Mouse (Mus musculus) midbrain, embryonic 16.5 days (tissue): ENCODE data around the gene Dennd6b. TPM values are rescaled to one million over a fixed set of nuclear protein-coding genes. Genes with fewer than 3 reads are reported as not detected.

ENCODE experiments used
- ATAC-seq: fragments of 200-750 bp; cut with Nextera tagmentation; 2 replicates; pipeline ENCODE4 v1.8.0; 2017; ENCODE audit warnings: moderate TSS enrichment
- H3K27ac ChIP-seq: fragments of 300-500 bp; sonication (generic); 2 replicates; pipeline ENCODE4 v1.5.1; 2014; ENCODE audit warnings: mild to moderate bottlenecking, low read length, mixed read lengths
- H3K27me3 ChIP-seq: fragments of 300-500 bp; sonication (generic); 2 replicates; pipeline ENCODE4 v1.6.1; 2014; ENCODE audit warnings: low read depth, low read length, mixed read lengths; ENCODE audit not compliant: control insufficient read depth, insufficient read depth
- H3K36me3 ChIP-seq: fragments of 300-500 bp; sonication (generic); 2 replicates; pipeline ENCODE4 v1.6.1; 2014; ENCODE audit warnings: mild to moderate bottlenecking, low read length, moderate library complexity, mixed read lengths; ENCODE audit not compliant: control insufficient read depth, insufficient read depth
- H3K4me1 ChIP-seq: fragments of 300-500 bp; sonication (generic); 2 replicates; pipeline ENCODE4 v1.6.1; 2014; ENCODE audit warnings: mild to moderate bottlenecking, low read length, mixed read lengths; ENCODE audit not compliant: control insufficient read depth, insufficient read depth
- H3K4me2 ChIP-seq: fragments of 300-500 bp; sonication (generic); 2 replicates; pipeline ENCODE4 v1.6.1; 2014; ENCODE audit warnings: mild to moderate bottlenecking, low read length, mixed read lengths
- H3K4me3 ChIP-seq: fragments of 300-500 bp; sonication (generic); 2 replicates; pipeline ENCODE4 v1.5.1; 2014; ENCODE audit warnings: low read depth, mild to moderate bottlenecking, low read length, moderate library complexity, mixed read lengths
- H3K9ac ChIP-seq: fragments of 300-500 bp; sonication (generic); 2 replicates; pipeline ENCODE4 v1.6.1; 2014; ENCODE audit warnings: low read depth, low read length, mixed read lengths
- H3K9me3 ChIP-seq: fragments of 300-500 bp; sonication (generic); replicated peaks from 2 replicates; pipeline ENCODE4 v1.6.1; 2014; ENCODE audit warnings: mild to moderate bottlenecking, low read length, mixed read lengths; ENCODE audit not compliant: control insufficient read depth, poor library complexity, severe bottlenecking
- WGBS: fragments of 180-500 bp; shearing (Covaris S2); extraction: QIAGEN DNeasy Blood & Tissue Kit; methylation state at CpG from one replicate; pipeline ENCODE4 v1.1.7; 2014; 5-methylcytosine and 5-hydroxymethylcytosine counted together
- polyA plus RNA-seq: library from polyadenylated mRNA; unstranded; fragments of >200 nt; fragmentation: Nextera tagmentation; extraction: Ambion mirVana; gene quantifications from 2 replicates; pipeline ENCODE4 v1.2.1, GENCODE M21; 2015

Dennd6b gene
- polyA plus RNA-seq, 1 experiment from 2014 or later = 124 TPM

DNA sequence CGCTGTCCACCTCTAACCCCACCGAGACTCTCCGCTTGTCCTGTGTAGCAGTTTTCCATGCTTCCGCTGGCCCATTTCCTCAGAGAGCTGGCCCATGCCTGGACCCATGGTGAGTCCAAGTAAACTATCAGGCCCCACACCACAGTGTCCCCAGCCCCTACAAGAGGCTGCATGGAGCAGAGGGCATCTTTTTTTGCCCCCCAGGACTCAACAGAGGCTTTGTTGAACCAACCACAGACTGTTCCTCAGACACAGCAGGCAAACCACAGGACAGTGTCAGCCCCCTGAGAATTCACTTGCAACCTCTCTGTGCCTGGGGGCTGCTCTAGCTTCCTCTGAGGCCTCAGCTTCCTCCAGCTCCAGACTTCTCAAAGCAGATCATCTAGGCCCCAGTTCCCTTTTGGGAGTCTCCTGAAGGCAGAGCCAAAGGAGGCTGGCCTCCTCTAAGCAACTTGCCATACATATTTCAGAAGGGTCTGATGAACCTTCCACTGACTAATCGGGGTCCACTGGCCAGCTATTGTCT lies 24.7 kb downstream of the Dennd6b start:
- peaks cover 52% of the 10 kb centered on the region for H3K4me1 ChIP-seq
- ATAC-seq = no peak
- no peaks in the 10 kb centered on the region for H3K27me3 ChIP-seq
- no peak overlapping the region for H3K4me2 ChIP-seq
- H3K9ac ChIP-seq = no peak overlapping the region
- no peak overlapping the region for H3K27ac ChIP-seq
- H3K9me3 ChIP-seq = no peaks in the 10 kb centered on the region
- peaks cover 13% of the 10 kb centered on the region for H3K36me3 ChIP-seq
- no peak overlapping the region for H3K4me3 ChIP-seq
- WGBS = 91% methylated on average over 5 of the region's 5 CpGs

DNA sequence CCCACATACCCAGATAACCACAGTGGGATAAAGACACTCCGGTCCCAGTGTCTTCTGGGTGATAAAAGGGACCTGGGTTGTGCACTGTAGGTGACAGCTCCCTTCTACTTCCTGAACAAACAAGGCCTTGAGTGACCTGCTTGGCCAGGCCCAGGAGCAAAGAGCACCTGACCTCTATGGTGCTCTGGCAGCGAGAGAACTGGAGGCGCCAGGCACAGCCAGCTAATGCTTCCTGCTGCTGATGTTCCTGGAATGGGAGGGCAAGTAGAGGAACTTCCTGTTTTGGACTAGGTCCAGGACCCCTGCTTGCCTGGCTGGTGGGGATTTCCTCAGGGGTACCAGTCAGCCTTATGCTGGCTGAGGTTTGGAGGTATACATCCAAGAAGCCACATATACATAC lies 26.2 kb downstream of the Dennd6b start:
- Histone ChIP-seq H3K27me3 (no peaks in the 10 kb centered on the region), H3K27ac (no peak overlapping the region), H3K36me3 (peaks cover 18% of the 10 kb centered on the region), H3K9ac (no peak overlapping the region), H3K4me1 (peaks cover 43% of the 10 kb centered on the region), H3K4me3 (no peak overlapping the region), H3K9me3 (no peaks in the 10 kb centered on the region), H3K4me2 (no peak overlapping the region)
- 76% methylated on average over 3 of the region's 3 CpGs for WGBS
- ATAC-seq = no peak

DNA sequence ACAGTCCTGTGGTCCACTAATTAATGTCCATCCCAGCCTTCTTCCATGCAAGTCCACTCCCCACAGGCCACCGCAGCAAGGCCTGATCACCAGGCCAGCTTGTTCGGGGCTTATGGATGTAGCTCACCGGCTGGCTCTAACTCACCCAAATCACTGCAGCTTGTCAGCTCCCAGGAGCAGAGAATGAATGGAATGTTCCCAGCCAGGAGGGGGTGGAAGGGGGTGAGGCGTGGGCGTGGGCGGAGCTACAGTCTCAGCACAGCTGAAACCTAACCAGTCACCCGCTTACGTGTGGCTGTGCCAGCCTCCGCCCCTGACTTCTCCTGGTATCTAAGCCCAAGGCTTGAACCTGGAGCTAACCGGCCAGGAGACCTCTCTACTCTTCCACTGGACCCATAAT lies 26.9 kb downstream of the Dennd6b start:
- Histone ChIP-seq H3K27ac (0 out of 2 replicates have a peak overlapping the region, but pooled peaks have one; percentile 42), H3K9me3 (no peaks in the 10 kb centered on the region), H3K27me3 (no peaks in the 10 kb centered on the region), H3K4me3 (no peak overlapping the region), H3K4me1 (peaks cover 36% of the 10 kb centered on the region), H3K9ac (no peak overlapping the region; the same call in 1 of the 2 replicates), H3K4me2 (no peak overlapping the region), H3K36me3 (peaks cover 25% of the 10 kb centered on the region)
- 6% methylated on average over 10 of the region's 10 CpGs for WGBS
- no peak for ATAC-seq

DNA sequence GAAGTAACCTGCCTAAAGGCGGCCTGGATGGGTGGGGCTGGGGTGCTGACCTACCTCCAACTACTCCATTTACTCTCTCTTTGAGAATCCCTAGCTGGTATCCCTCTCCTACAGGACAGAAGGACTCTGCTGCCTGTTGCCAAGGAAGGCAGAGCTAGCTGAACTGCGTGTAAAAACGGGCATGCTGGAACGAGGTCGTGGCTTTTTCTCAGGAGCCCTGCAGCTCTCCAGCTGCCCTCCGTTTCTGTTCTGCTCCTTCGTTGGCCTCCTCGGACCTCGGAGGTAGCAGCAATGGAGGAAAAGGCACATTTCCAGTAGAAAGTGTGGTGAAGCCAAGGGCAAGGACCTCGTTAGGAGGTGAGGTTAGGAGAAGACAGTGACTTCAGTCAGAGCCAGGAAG lies 27.4 kb downstream of the Dennd6b start:
- ATAC-seq = no peak
- H3K4me3 ChIP-seq = no peak overlapping the region
- H3K9me3 ChIP-seq = no peaks in the 10 kb centered on the region
- peaks cover 30% of the 10 kb centered on the region for H3K36me3 ChIP-seq
- H3K4me2 ChIP-seq = no peak overlapping the region
- H3K27me3 ChIP-seq = no peaks in the 10 kb centered on the region
- WGBS = 64% methylated on average over 10 of the region's 10 CpGs
- H3K27ac ChIP-seq = peak overlapping the region; percentile 42; the same call in 1 of the 2 replicates
- peaks cover 31% of the 10 kb centered on the region for H3K4me1 ChIP-seq
- H3K9ac ChIP-seq = no peak overlapping the region

DNA sequence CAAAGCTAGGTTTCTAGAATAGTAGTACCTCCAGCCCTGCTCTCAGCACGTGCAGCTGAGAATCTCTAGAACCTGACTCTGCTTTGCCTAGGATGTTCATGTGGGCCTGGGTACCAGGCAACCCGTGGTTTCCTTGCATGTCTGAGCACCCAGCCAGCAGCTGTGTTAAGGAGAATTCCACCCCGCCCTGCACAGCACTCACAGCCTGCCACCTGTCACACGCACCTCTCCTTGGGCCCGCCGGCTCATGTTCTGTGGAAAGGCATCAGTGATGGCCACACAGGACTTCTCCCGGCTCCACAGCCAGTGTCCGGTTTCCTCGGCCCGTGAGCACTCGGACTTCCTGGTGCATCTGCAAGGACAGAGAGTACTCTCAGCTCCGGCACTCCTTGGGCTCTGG lies 30.8 kb downstream of the Dennd6b start:
- Histone ChIP-seq H3K4me3 (no peak overlapping the region), H3K4me2 (no peak overlapping the region), H3K27me3 (no peaks in the 10 kb centered on the region), H3K9ac (no peak overlapping the region), H3K27ac (no peak overlapping the region), H3K36me3 (peaks cover 65% of the 10 kb centered on the region), H3K4me1 (peaks cover 14% of the 10 kb centered on the region), H3K9me3 (no peaks in the 10 kb centered on the region)
- no peak for ATAC-seq
- 94% methylated on average over 12 of the region's 12 CpGs for WGBS

DNA sequence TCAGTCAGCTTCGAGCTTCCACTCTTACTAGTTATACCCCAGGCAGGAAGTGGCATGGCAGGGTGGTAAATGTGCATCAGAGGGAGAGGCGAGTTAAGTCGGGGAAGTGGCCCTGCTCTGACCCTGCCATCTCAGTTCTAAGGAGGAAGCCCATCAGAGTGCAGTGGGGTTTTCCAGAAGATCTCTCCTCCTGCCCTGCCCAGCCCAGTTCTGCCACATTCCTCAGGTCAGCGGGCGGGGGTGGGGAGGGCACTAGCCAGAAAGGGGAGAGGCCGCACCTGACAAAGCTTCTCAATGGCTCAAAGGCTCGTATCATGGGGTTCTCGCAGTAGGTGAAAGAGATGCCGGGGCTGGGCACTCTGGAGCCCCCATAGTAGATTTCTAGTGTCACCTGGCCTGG lies 34.9 kb downstream of the Dennd6b start:
- H3K27ac ChIP-seq = no peak overlapping the region
- H3K9me3 ChIP-seq = no peaks in the 10 kb centered on the region
- no peaks in the 10 kb centered on the region for H3K4me1 ChIP-seq
- H3K4me3 ChIP-seq = no peak overlapping the region
- WGBS = 94% methylated on average over 9 of the region's 9 CpGs
- H3K36me3 ChIP-seq = peaks cover 91% of the 10 kb centered on the region
- H3K4me2 ChIP-seq = no peak overlapping the region
- H3K9ac ChIP-seq = no peak overlapping the region
- no peaks in the 10 kb centered on the region for H3K27me3 ChIP-seq
- ATAC-seq = no peak

DNA sequence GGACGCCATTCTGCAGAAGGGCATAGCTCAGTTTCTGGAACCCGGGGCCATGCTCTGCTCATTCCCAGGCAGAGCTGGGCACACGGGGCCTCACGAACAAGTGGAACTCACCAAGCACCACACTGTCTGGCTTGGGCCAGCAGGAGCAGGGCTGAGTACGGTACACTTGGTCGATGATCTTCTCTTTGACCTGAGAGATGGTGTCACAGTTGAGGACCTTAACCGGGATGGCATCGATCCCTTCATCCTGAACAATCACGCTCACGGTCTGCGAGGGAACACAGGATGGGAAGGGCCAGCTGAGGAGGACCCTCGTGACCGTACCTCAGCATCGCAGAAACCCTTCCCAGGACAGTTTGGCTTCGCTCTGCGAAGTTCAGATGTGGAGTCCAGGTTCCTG lies 37.8 kb downstream of the Dennd6b start:
- WGBS = 92% methylated on average over 16 of the region's 16 CpGs
- H3K9ac ChIP-seq = no peak overlapping the region
- H3K27ac ChIP-seq = no peak overlapping the region

DNA sequence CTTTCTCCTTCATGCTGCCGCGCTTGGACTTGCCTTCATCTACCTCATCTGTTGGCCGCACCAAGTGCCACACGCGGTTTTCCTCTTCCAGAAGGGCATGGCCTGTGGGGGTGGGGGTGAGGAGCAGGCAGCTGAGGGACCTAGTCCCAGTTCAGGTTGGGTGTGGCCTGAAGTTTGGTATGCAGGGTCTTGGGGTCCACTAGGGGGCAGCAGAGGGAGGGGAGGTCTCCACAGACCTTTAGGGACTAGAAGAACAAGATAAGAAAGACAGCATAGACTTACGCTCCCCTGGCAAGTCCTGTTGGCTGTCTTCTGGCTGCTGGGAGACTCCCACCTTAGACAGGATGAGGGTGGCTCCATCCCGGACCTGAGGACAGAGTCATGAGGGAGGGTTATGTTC lies 38.3 kb downstream of the Dennd6b start:
- H3K36me3 ChIP-seq = peaks cover 83% of the 10 kb centered on the region
- WGBS = 81% methylated on average over 7 of the region's 7 CpGs
- no peaks in the 10 kb centered on the region for H3K9me3 ChIP-seq
- H3K27ac ChIP-seq = no peak overlapping the region
- no peak overlapping the region for H3K9ac ChIP-seq
- no peak for ATAC-seq
- no peak overlapping the region for H3K4me3 ChIP-seq
- H3K27me3 ChIP-seq = no peaks in the 10 kb centered on the region
- no peaks in the 10 kb centered on the region for H3K4me1 ChIP-seq
- H3K4me2 ChIP-seq = no peak overlapping the region

More for the DNA sequence above, 37.8 kb downstream of the Dennd6b start:
- H3K9me3 ChIP-seq = no peaks in the 10 kb centered on the region
- no peak overlapping the region for H3K4me3 ChIP-seq
- ATAC-seq = no peak
- H3K36me3 ChIP-seq = peaks cover 89% of the 10 kb centered on the region
- no peaks in the 10 kb centered on the region for H3K27me3 ChIP-seq
- H3K4me1 ChIP-seq = no peaks in the 10 kb centered on the region
- H3K4me2 ChIP-seq = no peak overlapping the region

DNA sequence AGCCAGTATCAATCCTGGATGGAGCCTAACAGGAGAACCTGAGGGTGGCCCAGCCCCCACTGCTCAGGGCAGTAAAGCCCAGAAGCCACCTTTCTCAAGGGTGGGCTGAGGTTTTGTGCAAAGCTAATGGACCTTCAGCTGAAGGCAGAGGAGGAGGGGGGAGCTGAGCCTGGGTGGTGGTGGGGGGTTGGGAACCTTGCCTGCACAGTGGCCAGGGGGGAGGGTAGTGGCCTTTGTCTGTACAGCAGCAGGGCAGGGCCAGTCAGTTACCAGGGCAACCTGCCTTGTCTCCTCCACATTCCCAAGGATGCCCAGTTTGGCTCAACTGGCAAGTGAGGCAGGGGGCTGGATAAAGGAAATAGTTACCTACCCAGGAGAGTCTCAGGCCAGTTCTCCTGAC lies 44.0 kb downstream of the Dennd6b start:
- Histone ChIP-seq H3K4me1 (peaks cover 29% of the 10 kb centered on the region), H3K36me3 (peaks cover 27% of the 10 kb centered on the region), H3K9me3 (no peaks in the 10 kb centered on the region), H3K4me2 (no peak overlapping the region), H3K27me3 (no peaks in the 10 kb centered on the region), H3K4me3 (no peak overlapping the region), H3K27ac (0 out of 2 replicates have a peak overlapping the region, but pooled peaks have one; percentile 7), H3K9ac (no peak overlapping the region)
- ATAC-seq = no peak
